In the genomic region with DNA sequence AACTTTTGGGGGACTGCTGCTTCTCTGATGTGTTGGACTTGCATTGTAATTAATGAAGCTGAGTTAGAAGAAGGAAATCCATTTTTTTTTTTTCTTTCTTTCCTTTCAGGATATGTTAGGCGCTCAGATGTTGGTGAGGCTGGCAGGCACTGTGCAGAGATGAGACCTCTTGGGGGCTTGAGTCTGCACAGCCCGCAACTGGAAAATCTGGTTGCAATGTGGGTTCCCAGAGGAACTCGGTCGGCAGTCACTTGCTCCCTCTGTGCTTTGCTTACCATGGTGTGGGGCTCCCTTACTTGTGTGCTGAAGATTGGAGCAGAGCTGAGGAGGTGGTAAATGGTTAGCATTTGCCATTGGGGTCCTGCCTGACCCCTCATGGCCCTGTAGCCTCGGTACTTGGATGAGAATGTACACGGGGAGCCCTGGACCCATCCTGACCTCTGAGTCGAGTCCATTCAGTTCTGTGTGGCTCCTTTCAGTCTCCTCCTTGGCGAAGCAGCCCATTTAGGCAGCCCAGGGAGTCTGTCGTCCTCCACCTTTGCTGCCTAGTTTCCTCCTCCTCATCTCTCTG, we compare ENCODE assay signal across 7 mouse cellular contexts. TPM values are rescaled to one million over a fixed set of nuclear protein-coding genes. Genes with fewer than 3 reads are reported as not detected.
DNase-seq lines count a peak whose midpoint lies in the region; ATAC-seq lines count a peak whose summit lies in the region.

No protein-coding gene starts in this region.

- H3K4me1 ChIP-seq in lung, embryonic 16.5 days (replicated peaks; ENCODE audit: control insufficient read depth, insufficient read depth, low read length) = peaks cover 36% of the 10 kb centered on the region
- peaks cover 17% of the 10 kb centered on the region for H3K4me1 ChIP-seq in embryonic facial prominence, embryonic 14.5 days (ENCODE audit: control insufficient read depth, insufficient read depth, low read length)
- H3K4me1 ChIP-seq in neural tube, embryonic 11.5 days (ENCODE audit: control insufficient read depth, insufficient read depth, low read length) = peaks cover 16% of the 10 kb centered on the region

- 34% methylated on average over 9 of the region's 9 CpGs for WGBS in lung, embryonic 16.5 days
- 17% methylated on average over 9 of the region's 9 CpGs for WGBS in embryonic facial prominence, embryonic 14.5 days
- 43% methylated on average over 9 of the region's 9 CpGs for WGBS in neural tube, embryonic 11.5 days

- peak overlapping the region; percentile 89 for H3K9ac ChIP-seq in lung, embryonic 16.5 days (ENCODE audit: low read length)
- peak overlapping the region; percentile 82 for H3K9ac ChIP-seq in embryonic facial prominence, embryonic 14.5 days (ENCODE audit: low read depth, low read length)
- H3K9ac ChIP-seq in neural tube, embryonic 11.5 days (ENCODE audit: low read length) = peak overlapping the region; percentile 87

- H3K27ac ChIP-seq in lung, embryonic 16.5 days (ENCODE audit: low read length) = peak overlapping the region; percentile 56
- H3K27ac ChIP-seq in embryonic facial prominence, embryonic 14.5 days (replicated peaks; ENCODE audit: low read depth, low read length) = peak overlapping the region; percentile 42
- no peak overlapping the region for H3K27ac ChIP-seq in neural tube, embryonic 11.5 days (ENCODE audit: low read depth, low read length)

- H3K4me2 ChIP-seq in lung, embryonic 16.5 days (ENCODE audit: low read depth, low read length) = peak overlapping the region; percentile 83
- peak overlapping the region; percentile 73 for H3K4me2 ChIP-seq in embryonic facial prominence, embryonic 14.5 days (ENCODE audit: low read depth, low read length)
- H3K4me2 ChIP-seq in neural tube, embryonic 11.5 days (ENCODE audit: low read depth) = peak overlapping the region; percentile 81

- H3K9me3 ChIP-seq in lung, embryonic 16.5 days (ENCODE audit: control insufficient read depth, low read length) = no peaks in the 10 kb centered on the region
- H3K9me3 ChIP-seq in embryonic facial prominence, embryonic 14.5 days (ENCODE audit: control insufficient read depth, low read length) = no peaks in the 10 kb centered on the region
- no peaks in the 10 kb centered on the region for H3K9me3 ChIP-seq in neural tube, embryonic 11.5 days (ENCODE audit: control insufficient read depth, low read length)

- peak; percentile 9; the same call in 1 of the 2 replicates for ATAC-seq in lung, embryonic 16.5 days (ENCODE audit: low read depth)
- peak; percentile 51 for ATAC-seq in embryonic facial prominence, embryonic 14.5 days (ENCODE audit: low read depth)
- peak; percentile 24; the same call in 1 of the 2 replicates for ATAC-seq in neural tube, embryonic 11.5 days (ENCODE audit: insufficient read depth, low FRiP score, low TSS enrichment)
- no peak for ATAC-seq in inflammation-experienced regulatory T-cells, adult 6 months

- peak overlapping the region; percentile 78 for H3K4me3 ChIP-seq in lung, embryonic 16.5 days (ENCODE audit: low read length)
- H3K4me3 ChIP-seq in embryonic facial prominence, embryonic 14.5 days (ENCODE audit: low read depth, low read length) = peak overlapping the region; percentile 60
- H3K4me3 ChIP-seq in neural tube, embryonic 11.5 days (ENCODE audit: low read depth, low read length) = peak overlapping the region; percentile 66

- no peaks in the 10 kb centered on the region for H3K27me3 ChIP-seq in lung, embryonic 16.5 days (ENCODE audit: control insufficient read depth, insufficient read depth, low read depth, low read length)
- H3K27me3 ChIP-seq in embryonic facial prominence, embryonic 14.5 days (replicated peaks; ENCODE audit: control insufficient read depth, insufficient read depth, low read length) = no peaks in the 10 kb centered on the region
- H3K27me3 ChIP-seq in neural tube, embryonic 11.5 days (ENCODE audit: control insufficient read depth, insufficient read depth, low read length) = no peaks in the 10 kb centered on the region

- no peak for DNase-seq in lung, postnatal 14 days
- DNase-seq in embryonic facial prominence, embryonic 14.5 days (ENCODE audit: low spot score) = no peak
- DNase-seq in kidney, postnatal 10 days = peak; percentile 23
- no peak for DNase-seq in neural tube, embryonic 11.5 days (ENCODE audit: low spot score)
- DNase-seq in testis, postnatal 14 days (ENCODE audit: low spot score) = no peak

- peaks cover 2% of the 10 kb centered on the region; the same call in 1 of the 2 replicates for H3K36me3 ChIP-seq in lung, embryonic 16.5 days (ENCODE audit: control insufficient read depth, insufficient read depth, low read length)
- peaks cover 9% of the 10 kb centered on the region; the same call in 1 of the 2 replicates for H3K36me3 ChIP-seq in embryonic facial prominence, embryonic 14.5 days (ENCODE audit: control insufficient read depth, insufficient read depth, low read length)
- H3K36me3 ChIP-seq in neural tube, embryonic 11.5 days (ENCODE audit: control insufficient read depth, insufficient read depth, low read length) = no peaks in the 10 kb centered on the region

RNA-seq across cellular contexts. Expression of gene Tmem268, which starts 0.6 kb away (rescaled TPM):
- 8.8 and 9.6 TPM in 2 replicates for polyA plus RNA-seq in lung, embryonic 16.5 days (2015; fragmentation: Nextera tagmentation; extraction: Ambion mirVana)
- 5.3 and 7.8 TPM in 2 replicates for polyA plus RNA-seq in embryonic facial prominence, embryonic 14.5 days (2014; fragmentation: Nextera tagmentation; extraction: Ambion mirVana)
- 5.6 and 6.2 TPM in 2 replicates for polyA plus RNA-seq in neural tube, embryonic 11.5 days (2014; fragmentation: Nextera tagmentation; extraction: Ambion mirVana)
- polyA plus RNA-seq in inflammation-experienced regulatory T-cells, adult 6 months (2017; shearing (Covaris generic)) = 10 to 100 TPM; 17.1 to 23.9 (median 19.5) TPM

RNA-seq across cellular contexts. Expression of gene Atp6v1g1, which starts 14.6 kb away (rescaled TPM):
- 271 and 284 TPM in 2 replicates for polyA plus RNA-seq in lung, embryonic 16.5 days (2015; fragmentation: Nextera tagmentation; extraction: Ambion mirVana)
- polyA plus RNA-seq in embryonic facial prominence, embryonic 14.5 days (2014; fragmentation: Nextera tagmentation; extraction: Ambion mirVana) = 271 and 275 TPM in 2 replicates
- polyA plus RNA-seq in neural tube, embryonic 11.5 days (2014; fragmentation: Nextera tagmentation; extraction: Ambion mirVana) = 388 and 403 TPM in 2 replicates
- polyA plus RNA-seq in inflammation-experienced regulatory T-cells, adult 6 months (2017; shearing (Covaris generic)) = 100 to 1,000 TPM; 197 to 241 (median 218) TPM

RNA-seq across cellular contexts. Expression of gene Gm11213, which starts 45.8 kb away (rescaled TPM):
- polyA plus RNA-seq in lung, embryonic 16.5 days (2015; fragmentation: Nextera tagmentation; extraction: Ambion mirVana) = not detected in 2 replicates
- polyA plus RNA-seq in embryonic facial prominence, embryonic 14.5 days (2014; fragmentation: Nextera tagmentation; extraction: Ambion mirVana) = not detected in 2 replicates
- not detected in 2 replicates for polyA plus RNA-seq in neural tube, embryonic 11.5 days (2014; fragmentation: Nextera tagmentation; extraction: Ambion mirVana)
- polyA plus RNA-seq in inflammation-experienced regulatory T-cells, adult 6 months (2017; shearing (Covaris generic)) = not detected
